Mouse (Mus musculus) thymus, postnatal 10 days (tissue): ENCODE results near the gene Grik5.

ENCODE experiments used
- DNase-seq, 2 experiments: peaks; one replicate each; pipeline ENCODE4 v3.0.0; 2021; ENCODE audit warnings: low spot score in 2 of 2

Gene Grik5

GRCm38 (mm10) chr7:24985799-24986198 lies 86.3 kb downstream of the Grik5 start:
- DNase-seq: no peak

GRCm38 (mm10) chr7:24984307-24984706 lies 87.8 kb downstream of the Grik5 start:
- DNase-seq: no peak

GRCm38 (mm10) chr7:24983396-24983795 lies 88.8 kb downstream of the Grik5 start:
- no peak for DNase-seq

- DNase-seq: no peak
These were observed 91.7 kb downstream of the Grik5 start for GRCm38 (mm10) chr7:24980439-24980838.

GRCm38 (mm10) chr7:24978781-24979180 lies 93.4 kb downstream of the Grik5 start:
- no peak for DNase-seq

- peak in 1 of 2 experiments; percentile 37 for DNase-seq
These were observed 97.1 kb downstream of the Grik5 start for GRCm38 (mm10) chr7:24974893-24975595.

GRCm38 (mm10) chr7:24973902-24974301 lies 98.2 kb downstream of the Grik5 start:
- DNase-seq: no peak

GRCm38 (mm10) chr7:24973208-24973607 lies 98.9 kb downstream of the Grik5 start:
- no peak for DNase-seq

- DNase-seq: peak; percentile 81 to 86
These were observed 99.9 kb downstream of the Grik5 start, which contains the start of gene Rabac1 for GRCm38 (mm10) chr7:24971972-24972893. Rabac1 (minus strand) TSS chr7:24972754.

GRCm38 (mm10) chr7:24971261-24971971 lies 100.7 kb downstream of the Grik5 start:
- DNase-seq: peak; percentile 36 to 41

GRCm38 (mm10) chr7:24970341-24970740 lies 101.8 kb downstream of the Grik5 start:
- no peak for DNase-seq

- no peak for DNase-seq
These were observed 102.3 kb downstream of the Grik5 start for GRCm38 (mm10) chr7:24969805-24970204.

- no peak for DNase-seq
These were observed 103.7 kb downstream of the Grik5 start for GRCm38 (mm10) chr7:24968463-24968862.

- no peak for DNase-seq
These were observed 104.2 kb downstream of the Grik5 start for GRCm38 (mm10) chr7:24967966-24968365.

GRCm38 (mm10) chr7:24964897-24965535 lies 107.1 kb downstream of the Grik5 start:
- peak; percentile 53 to 84 for DNase-seq

- DNase-seq: no peak
These were observed 107.9 kb downstream of the Grik5 start for GRCm38 (mm10) chr7:24964288-24964687.
